Mouse (Mus musculus): ENCODE results near the gene Gm21936.
"Not testable (repeated sequence)": the region's sequence is repeated elsewhere in the genome, so short reads cannot be mapped to it uniquely, and the experiment has no call there.

The Gm21936 gene

DNA sequence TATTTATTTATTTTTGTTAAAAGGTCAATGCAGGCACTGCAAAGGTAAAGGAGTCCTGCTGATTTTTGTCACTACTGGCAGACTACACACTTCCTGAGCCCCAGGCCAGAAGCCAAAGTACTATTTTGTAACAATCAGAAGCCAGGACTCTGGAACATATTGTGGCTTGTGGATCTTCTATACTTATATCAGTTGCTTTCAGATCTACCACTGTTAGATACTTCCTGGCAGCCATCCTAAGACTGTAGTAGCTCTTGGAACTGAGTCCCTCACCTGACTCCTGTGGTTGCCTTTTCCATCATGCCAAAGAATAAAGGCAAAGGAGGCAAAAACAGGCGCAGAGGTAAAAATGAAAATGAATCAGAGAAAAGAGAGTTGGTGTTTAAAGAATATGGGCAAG, at the start of gene Gm21936:
Gene Gm21936 (plus strand): TSS at position 301 of the 400 bp plus-strand sequence.
- DNase-seq (ENCODE audit: low read depth), result not testable (repeated sequence)

DNA sequence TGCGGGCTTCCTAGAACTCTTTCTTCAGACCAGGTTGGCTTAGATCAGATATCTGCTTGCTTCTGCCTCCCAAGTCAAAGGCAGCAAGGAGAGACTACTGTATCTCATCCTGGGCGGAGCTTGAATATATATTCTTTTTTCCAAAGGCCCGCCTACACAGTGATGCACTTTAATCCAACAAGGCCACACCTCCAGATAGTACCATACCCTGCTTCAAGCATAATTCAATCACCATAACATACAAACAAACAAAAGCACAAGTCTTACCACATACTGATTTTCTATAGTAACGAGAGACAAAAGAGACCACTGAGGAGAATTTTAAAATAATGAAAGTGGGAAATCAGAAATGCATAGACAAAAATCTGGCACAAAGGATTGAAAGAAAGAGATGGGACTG, 19.7 kb upstream of the Gm21936 start, which contains the start of gene Gm21319:
Gene Gm21319 (minus strand): TSS at position 101 of the 400 bp plus-strand sequence.
- not testable (repeated sequence) for DNase-seq (ENCODE audit: low read depth)

DNA sequence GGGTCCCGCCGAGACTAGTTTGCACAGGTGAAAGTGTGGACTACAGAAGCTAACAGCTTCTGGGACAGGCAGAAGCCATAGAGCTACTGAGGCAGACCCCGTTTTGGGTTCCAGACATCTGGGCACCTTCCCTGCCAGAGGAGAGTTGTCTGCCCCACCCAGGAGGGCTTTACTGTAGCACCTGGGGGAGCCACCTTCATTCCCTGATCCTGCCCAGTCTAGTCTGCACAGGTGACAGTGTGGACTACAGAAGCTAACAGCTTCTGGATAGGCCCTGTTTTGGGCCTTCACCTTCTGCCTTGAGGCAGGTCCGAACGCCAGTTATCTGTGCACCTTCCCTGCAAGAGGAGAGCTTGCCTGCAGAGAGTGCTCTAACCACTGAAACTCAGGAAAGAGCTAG, 2.7 kb downstream of the Gm21936 start:
- not testable (repeated sequence) for DNase-seq (ENCODE audit: low read depth)

DNA sequence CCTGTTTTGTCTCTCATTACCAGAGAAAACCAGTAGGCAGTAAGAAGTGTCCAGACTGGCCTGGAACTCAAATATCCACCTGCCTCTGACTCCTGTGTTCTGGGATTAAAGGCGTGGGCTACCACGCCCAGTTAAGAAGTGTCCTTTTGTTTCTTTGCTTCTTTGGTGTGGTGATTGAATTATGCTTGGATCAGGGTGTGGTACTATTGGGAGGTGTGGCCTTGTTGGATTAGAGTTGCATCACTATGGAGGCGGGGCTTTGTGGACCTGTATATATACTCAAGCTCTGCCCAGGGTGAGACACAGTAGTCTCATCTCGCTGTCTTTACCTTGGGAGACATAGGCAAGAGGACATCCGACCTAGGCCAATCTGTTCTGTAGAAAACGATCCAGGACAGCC, 21.0 kb downstream of the Gm21936 start, which contains the start of gene BB287469:
Gene BB287469 (plus strand): TSS at position 301 of the 400 bp plus-strand sequence.
- not testable (repeated sequence) for DNase-seq (ENCODE audit: low read depth)

DNA sequence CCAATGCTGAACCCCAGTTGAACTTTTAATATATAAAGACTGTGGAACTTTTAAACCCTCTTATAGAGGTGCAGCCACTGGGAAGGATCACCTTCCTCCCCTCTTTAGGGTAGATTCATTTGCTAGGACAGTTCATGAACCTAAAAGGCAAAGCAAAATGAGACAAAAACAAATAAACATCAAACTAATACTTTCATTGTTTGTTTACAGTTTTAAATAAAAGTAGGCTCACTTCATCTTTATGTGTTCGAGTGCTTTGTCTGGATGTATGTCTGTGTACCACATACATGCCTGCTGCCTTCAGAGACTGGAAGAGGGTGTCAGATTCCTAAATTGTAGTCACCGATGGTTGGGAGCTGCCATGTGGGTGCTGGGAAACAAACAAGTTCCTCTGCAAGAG, 46.9 kb downstream of the Gm21936 start, which contains the start of gene Gm2001:
Gene Gm2001 (minus strand): TSS at position 101 of the 400 bp plus-strand sequence.
- not testable (repeated sequence) for DNase-seq (ENCODE audit: low read depth)
